Mouse (Mus musculus): ENCODE measurements at regions not wholly inside any gene's neighbourhood (a gene's known extent, or its start where the extent isn't known, plus 50 kb on each side); places are given as distances from the start of the nearest gene placed in this dataset.

DNA sequence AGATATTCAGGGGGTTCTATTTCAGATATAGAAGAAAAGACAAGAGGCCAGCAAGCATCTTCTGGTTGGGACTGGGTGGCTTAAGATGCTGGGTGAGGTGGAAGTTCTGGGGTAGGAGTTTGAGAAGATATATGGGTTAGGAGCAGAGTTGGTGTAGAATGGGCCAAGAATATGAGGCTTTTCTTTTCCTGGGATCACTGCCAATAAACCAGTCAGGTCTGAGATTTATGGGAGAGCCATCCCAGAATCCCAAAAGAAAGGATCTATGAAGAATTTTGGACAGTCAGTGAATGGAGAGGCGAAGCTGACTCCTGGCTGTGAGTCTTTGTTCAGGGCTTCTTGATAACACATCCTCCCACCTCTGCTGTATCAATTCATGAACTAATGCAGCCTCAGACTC is 192.0 kb upstream of the Klf4 start:
- Histone ChIP-seq H3K27ac (no peak overlapping the region), H3K36me3 (no peaks in the 10 kb centered on the region), H3K9ac (no peak overlapping the region), H3K4me1 (replicated peaks) (peaks cover 15% of the 10 kb centered on the region), H3K9me3 (no peaks in the 10 kb centered on the region), H3K4me3 (no peak overlapping the region), H3K4me2 (no peak overlapping the region), H3K27me3 (0 out of 2 replicates have a peak, but pooled peaks cover 4% of the 10 kb centered on the region)
- 83% methylated on average over 1 of the region's 1 CpGs for WGBS
- no peak for ATAC-seq (ENCODE audit: low FRiP score)

DNA sequence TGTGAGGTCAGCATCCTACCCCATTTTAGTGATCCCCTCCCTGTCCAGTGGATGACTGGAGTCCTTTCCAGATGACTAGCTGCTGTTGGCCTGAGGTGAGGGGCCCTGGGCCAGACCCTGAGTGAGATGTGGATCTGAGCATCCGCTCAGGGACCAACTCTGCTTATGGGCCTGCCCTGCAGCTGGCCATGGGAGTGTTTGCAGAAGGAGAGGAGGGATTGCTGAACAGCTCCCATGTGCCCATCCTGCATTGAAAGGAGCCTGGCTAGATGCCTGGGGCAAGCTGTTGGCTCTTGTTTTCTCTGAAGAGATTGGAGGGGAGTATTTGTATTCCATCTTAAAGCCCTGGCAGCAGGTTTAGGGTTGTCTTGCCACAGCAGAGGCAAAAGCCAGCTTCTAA is 190.9 kb upstream of the Klf4 start:
- Histone ChIP-seq H3K4me1 (replicated peaks) (peaks cover 15% of the 10 kb centered on the region), H3K4me3 (no peak overlapping the region), H3K27me3 (0 out of 2 replicates have a peak, but pooled peaks cover 4% of the 10 kb centered on the region), H3K4me2 (no peak overlapping the region), H3K9ac (no peak overlapping the region), H3K9me3 (no peaks in the 10 kb centered on the region), H3K27ac (no peak overlapping the region), H3K36me3 (no peaks in the 10 kb centered on the region)
- peak; percentile 63 for ATAC-seq (ENCODE audit: low FRiP score)
- 71% methylated on average over 1 of the region's 1 CpGs for WGBS

DNA sequence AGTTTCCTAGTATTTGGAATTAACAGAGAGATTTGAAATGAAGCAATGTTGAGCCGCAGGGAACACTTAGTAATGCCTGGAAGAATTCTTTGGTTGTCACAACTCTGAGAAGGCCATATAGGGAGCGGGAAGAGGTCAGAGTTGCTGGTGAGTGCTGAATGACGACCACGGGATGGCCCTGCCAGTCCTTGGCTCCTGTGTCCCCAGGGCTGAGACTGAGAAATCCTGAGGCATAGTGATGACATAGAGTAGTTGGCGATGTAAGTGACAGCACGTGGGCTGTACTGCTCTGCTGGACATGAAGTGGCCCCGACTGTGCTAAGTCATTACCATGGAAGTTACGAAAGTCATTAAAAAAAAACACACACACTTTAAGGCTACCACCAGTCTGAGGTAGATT is 190.1 kb upstream of the Klf4 start:
- H3K27me3 ChIP-seq, result 0 out of 2 replicates have a peak, but pooled peaks cover 4% of the 10 kb centered on the region
- no peak overlapping the region for H3K27ac ChIP-seq
- no peak overlapping the region for H3K4me3 ChIP-seq
- no peaks in the 10 kb centered on the region for H3K9me3 ChIP-seq
- H3K36me3 ChIP-seq, result no peaks in the 10 kb centered on the region
- H3K4me1 ChIP-seq (replicated peaks), result peaks cover 15% of the 10 kb centered on the region
- H3K4me2 ChIP-seq, result no peak overlapping the region
- no peak overlapping the region for H3K9ac ChIP-seq
- ATAC-seq (ENCODE audit: low FRiP score), result no peak
- 74% methylated on average over 8 of the region's 8 CpGs for WGBS

DNA sequence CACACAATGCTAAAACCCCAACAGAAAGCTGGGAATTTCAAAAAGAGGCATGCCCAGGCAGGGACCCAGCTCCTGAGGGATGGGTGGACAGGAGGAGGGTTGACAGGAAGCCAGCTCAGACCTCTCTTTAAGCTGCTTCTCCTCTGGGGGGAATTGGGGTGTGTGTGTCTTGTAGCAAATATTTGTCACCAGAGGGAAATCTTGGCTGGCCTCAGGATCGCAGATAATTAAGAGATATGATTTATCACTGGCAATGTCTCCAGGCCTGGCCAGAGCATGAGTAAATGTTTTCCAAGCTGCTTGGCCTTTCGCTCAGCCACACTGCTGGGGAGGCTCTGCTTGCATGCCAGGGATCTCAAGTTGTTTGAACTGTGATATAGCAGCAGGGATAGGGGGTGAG is 189.6 kb upstream of the Klf4 start:
- Histone ChIP-seq H3K4me3 (no peak overlapping the region), H3K27me3 (0 out of 2 replicates have a peak, but pooled peaks cover 4% of the 10 kb centered on the region), H3K9me3 (no peaks in the 10 kb centered on the region), H3K4me1 (replicated peaks) (peaks cover 15% of the 10 kb centered on the region), H3K36me3 (no peaks in the 10 kb centered on the region), H3K4me2 (no peak overlapping the region), H3K9ac (no peak overlapping the region), H3K27ac (no peak overlapping the region)
- WGBS, result 67% methylated on average over 2 of the region's 2 CpGs
- ATAC-seq (ENCODE audit: low FRiP score), result no peak

DNA sequence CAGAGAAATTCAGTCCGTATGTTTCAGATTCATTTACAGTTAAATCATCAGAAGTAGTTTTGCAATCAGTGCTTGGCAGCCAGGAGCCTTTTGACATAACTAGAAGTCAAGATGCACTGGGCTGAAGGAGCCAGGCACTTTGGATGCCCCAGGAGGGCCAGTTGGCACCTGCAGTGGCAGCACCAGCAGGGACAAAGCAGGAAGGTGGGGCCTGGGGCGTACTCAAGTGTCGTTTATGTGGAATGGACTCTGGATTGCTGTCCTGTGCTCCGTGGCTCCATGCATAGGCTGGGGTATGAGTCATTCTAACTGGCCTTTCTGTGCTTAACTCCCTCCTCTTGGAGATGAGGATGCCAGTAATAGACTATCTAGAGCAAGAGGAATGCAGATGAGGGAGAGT is 186.2 kb upstream of the Klf4 start:
- WGBS, result 84% methylated on average over 4 of the region's 4 CpGs

GRCm38 (mm10) chr4:55716161-55716651 is 183.9 kb upstream of the Klf4 start:
- Histone ChIP-seq H3K4me2 (no peak overlapping the region), H3K4me1 (replicated peaks) (peaks cover 11% of the 10 kb centered on the region), H3K9ac (no peak overlapping the region), H3K27me3 (no peaks in the 10 kb centered on the region), H3K27ac (no peak overlapping the region), H3K36me3 (no peaks in the 10 kb centered on the region), H3K4me3 (no peak overlapping the region), H3K9me3 (no peaks in the 10 kb centered on the region)
- no peak for ATAC-seq (ENCODE audit: low FRiP score)
- 78% methylated on average over 5 of the region's 5 CpGs for WGBS

More for the DNA sequence above, 186.2 kb upstream of the Klf4 start:
- no peak overlapping the region for H3K4me2 ChIP-seq
- peaks cover 15% of the 10 kb centered on the region for H3K4me1 ChIP-seq (replicated peaks)
- H3K27ac ChIP-seq, result no peak overlapping the region
- no peaks in the 10 kb centered on the region for H3K9me3 ChIP-seq
- no peak overlapping the region for H3K4me3 ChIP-seq
- no peaks in the 10 kb centered on the region for H3K27me3 ChIP-seq
- H3K36me3 ChIP-seq, result no peaks in the 10 kb centered on the region
- no peak for ATAC-seq (ENCODE audit: low FRiP score)
- H3K9ac ChIP-seq, result no peak overlapping the region

- Histone ChIP-seq H3K4me1 (replicated peaks) (peaks cover 12% of the 10 kb centered on the region), H3K9ac (no peak overlapping the region), H3K4me2 (no peak overlapping the region), H3K9me3 (no peaks in the 10 kb centered on the region), H3K27me3 (no peaks in the 10 kb centered on the region; the same call in 1 of the 2 replicates), H3K4me3 (no peak overlapping the region), H3K36me3 (no peaks in the 10 kb centered on the region), H3K27ac (peak overlapping the region; percentile 25; the same call in 1 of the 2 replicates)
- ATAC-seq (ENCODE audit: low FRiP score), result peak; percentile 87
- 32% methylated on average over 13 of the region's 13 CpGs for WGBS
Measured at GRCm38 (mm10) chr4:55711500-55712341, 179.5 kb upstream of the Klf4 start.

GRCm38 (mm10) chr4:55710476-55710875 is 178.2 kb upstream of the Klf4 start:
- Histone ChIP-seq H3K27me3 (no peaks in the 10 kb centered on the region; the same call in 1 of the 2 replicates), H3K9ac (no peak overlapping the region), H3K27ac (no peak overlapping the region), H3K4me1 (replicated peaks) (peaks cover 12% of the 10 kb centered on the region), H3K4me2 (no peak overlapping the region), H3K9me3 (no peaks in the 10 kb centered on the region), H3K36me3 (no peaks in the 10 kb centered on the region), H3K4me3 (no peak overlapping the region)
- ATAC-seq (ENCODE audit: low FRiP score), result no peak
- WGBS, result 89% methylated on average over 5 of the region's 5 CpGs

GRCm38 (mm10) chr4:55708808-55709207 is 176.5 kb upstream of the Klf4 start:
- WGBS, result 82% methylated on average over 2 of the region's 2 CpGs
- ATAC-seq (ENCODE audit: low FRiP score), result no peak
- H3K36me3 ChIP-seq, result no peaks in the 10 kb centered on the region

DNA sequence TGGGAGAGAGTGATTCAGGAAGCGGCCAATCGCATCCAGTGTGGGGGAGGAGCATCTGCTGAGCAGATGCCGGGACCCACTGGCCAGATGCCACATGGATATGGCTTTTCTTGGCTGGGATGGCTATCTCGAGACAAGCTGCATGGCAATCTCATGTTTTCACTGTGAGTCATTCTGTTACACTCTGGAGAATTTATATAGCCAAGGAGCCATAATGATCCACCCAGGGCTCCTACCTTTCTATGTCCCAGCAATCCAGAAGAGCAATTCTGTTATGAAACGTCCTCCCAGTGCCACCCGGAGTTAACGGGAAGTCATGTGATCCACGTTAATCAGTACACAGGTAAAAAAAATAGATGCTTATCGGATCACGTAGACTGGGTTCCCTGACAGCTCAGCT is 175.7 kb upstream of the Klf4 start:
- H3K36me3 ChIP-seq, result no peaks in the 10 kb centered on the region
- no peak overlapping the region for H3K27ac ChIP-seq
- H3K4me1 ChIP-seq (replicated peaks), result peaks cover 12% of the 10 kb centered on the region
- H3K9me3 ChIP-seq, result no peaks in the 10 kb centered on the region
- H3K9ac ChIP-seq, result no peak overlapping the region
- 86% methylated on average over 10 of the region's 10 CpGs for WGBS
- no peak for ATAC-seq (ENCODE audit: low FRiP score)
- H3K4me2 ChIP-seq, result no peak overlapping the region
- no peaks in the 10 kb centered on the region; the same call in 1 of the 2 replicates for H3K27me3 ChIP-seq
- H3K4me3 ChIP-seq, result no peak overlapping the region

More at GRCm38 (mm10) chr4:55708808-55709207, 176.5 kb upstream of the Klf4 start:
- no peak overlapping the region for H3K4me3 ChIP-seq
- H3K27me3 ChIP-seq, result no peaks in the 10 kb centered on the region; the same call in 1 of the 2 replicates
- peaks cover 12% of the 10 kb centered on the region for H3K4me1 ChIP-seq (replicated peaks)
- H3K4me2 ChIP-seq, result no peak overlapping the region
- H3K9me3 ChIP-seq, result no peaks in the 10 kb centered on the region
- no peak overlapping the region for H3K27ac ChIP-seq
- no peak overlapping the region for H3K9ac ChIP-seq

DNA sequence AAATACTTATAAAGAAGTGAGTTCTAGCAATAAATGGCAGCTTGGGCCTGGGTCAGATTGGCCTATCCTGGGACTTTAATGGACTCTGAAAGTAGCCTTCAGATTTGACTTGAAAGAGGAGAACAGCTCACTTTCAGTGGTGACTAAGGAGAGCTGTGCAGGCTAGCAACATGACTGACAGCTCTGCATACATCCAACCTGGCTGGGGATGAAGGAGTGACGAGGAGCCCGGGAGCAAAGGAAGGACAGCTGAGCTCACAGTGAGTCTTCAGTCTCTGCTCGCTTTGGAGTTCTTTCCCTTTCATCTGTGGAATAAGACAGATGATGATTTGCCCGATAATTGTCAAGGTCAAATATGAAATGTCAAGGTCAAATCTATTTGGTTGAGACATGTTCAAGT is 172.7 kb upstream of the Klf4 start:
- Histone ChIP-seq H3K27ac (no peak overlapping the region), H3K9me3 (no peaks in the 10 kb centered on the region), H3K4me1 (replicated peaks) (no peaks in the 10 kb centered on the region), H3K36me3 (no peaks in the 10 kb centered on the region), H3K4me3 (no peak overlapping the region), H3K27me3 (no peaks in the 10 kb centered on the region), H3K9ac (no peak overlapping the region), H3K4me2 (no peak overlapping the region)
- 81% methylated on average over 4 of the region's 4 CpGs for WGBS
- no peak for ATAC-seq (ENCODE audit: low FRiP score)

DNA sequence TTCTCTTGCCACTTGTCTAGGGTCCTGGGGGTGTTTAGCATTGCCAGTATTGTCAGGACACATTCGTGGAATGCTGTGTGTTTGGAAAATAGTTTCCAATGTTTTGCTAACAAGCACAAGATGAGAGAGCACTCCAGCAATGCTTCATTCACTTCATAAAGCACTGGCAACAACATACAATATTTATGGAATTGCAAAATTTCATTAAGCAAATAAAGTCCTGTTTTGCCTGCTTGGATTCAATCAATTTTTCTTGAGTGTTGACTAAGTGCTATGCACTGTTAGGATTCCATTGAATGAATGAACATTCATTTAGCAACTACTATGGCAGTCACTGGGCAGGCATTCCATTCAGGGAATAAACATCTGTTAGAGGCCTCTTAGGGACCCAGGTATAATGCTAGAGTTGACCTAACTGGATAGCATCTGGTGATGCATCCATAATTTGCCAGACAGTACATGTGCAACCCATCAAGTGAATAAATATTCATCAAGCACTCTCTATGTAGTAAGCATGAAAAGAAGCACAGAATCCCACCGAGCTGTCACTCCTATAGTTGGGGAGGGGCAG is 171.2 kb upstream of the Klf4 start:
- H3K9me3 ChIP-seq, result no peaks in the 10 kb centered on the region
- no peak overlapping the region for H3K4me3 ChIP-seq
- 63% methylated on average over 2 of the region's 2 CpGs for WGBS
- no peak overlapping the region for H3K9ac ChIP-seq
- ATAC-seq (ENCODE audit: low FRiP score), result no peak
- H3K27me3 ChIP-seq, result no peaks in the 10 kb centered on the region
- H3K4me1 ChIP-seq (replicated peaks), result no peaks in the 10 kb centered on the region
- H3K27ac ChIP-seq, result no peak overlapping the region
- no peaks in the 10 kb centered on the region for H3K36me3 ChIP-seq
- no peak overlapping the region for H3K4me2 ChIP-seq

Data from hindbrain, embryonic 13.5 days (tissue).